Mouse (Mus musculus) mouse trophoblast stem cell (cell line): ENCODE results near the gene Aldoart1.

ENCODE experiments used
- in situ Hi-C, 2 experiments: fragments of 300-500 bp; cut with MseI, MboI; formaldehyde crosslinking; loops; 2 replicates in 1 of 2; 3 replicates in 1 of 2; pipeline ENCODE4 v1.15.1; 2025

Gene Aldoart1

DNA sequence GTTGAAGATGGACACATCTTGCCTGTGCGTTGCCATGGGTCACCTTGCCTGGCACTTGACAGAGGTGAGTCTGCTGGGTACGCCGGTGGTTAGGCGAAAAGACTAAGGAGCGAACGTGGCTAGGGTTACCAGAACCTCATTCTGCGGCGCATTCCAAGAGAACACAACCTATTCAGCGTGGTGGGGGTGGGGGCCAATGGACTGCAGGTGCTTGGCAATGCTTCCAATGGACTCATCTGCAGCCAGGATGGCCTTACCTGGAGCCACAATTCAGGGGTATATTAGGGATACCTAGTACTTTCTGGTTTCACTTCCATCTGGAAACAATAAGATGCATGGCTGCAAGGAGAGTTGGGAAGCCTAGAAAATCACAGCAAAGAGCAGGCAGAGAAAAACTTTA is at the start of gene Aldoart1:
TSS of gene Aldoart1 (minus strand) at position 101 of the 400 bp plus-strand sequence.
- in situ Hi-C loops = no loop called here

DNA sequence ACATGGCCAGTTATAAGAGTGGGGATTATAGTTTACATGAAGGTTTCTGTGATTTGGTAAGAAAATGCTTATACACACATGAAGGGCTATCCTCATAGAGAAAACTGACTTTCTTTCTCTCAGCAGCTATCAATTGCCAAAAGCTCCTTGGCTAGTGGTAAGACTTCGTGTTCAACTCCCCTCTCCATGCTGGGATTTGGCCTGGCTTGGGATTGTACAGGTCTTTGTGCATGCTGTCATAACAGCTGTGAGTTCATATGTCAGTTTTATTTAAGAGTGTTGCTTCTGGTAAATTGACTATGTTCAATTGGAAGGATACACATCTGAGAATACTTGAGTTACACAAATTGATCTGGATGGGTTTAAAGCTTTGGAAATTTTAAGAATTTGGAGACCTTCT is 49.1 kb upstream of the Aldoart1 start:
- in situ Hi-C loops = no loop called here

DNA sequence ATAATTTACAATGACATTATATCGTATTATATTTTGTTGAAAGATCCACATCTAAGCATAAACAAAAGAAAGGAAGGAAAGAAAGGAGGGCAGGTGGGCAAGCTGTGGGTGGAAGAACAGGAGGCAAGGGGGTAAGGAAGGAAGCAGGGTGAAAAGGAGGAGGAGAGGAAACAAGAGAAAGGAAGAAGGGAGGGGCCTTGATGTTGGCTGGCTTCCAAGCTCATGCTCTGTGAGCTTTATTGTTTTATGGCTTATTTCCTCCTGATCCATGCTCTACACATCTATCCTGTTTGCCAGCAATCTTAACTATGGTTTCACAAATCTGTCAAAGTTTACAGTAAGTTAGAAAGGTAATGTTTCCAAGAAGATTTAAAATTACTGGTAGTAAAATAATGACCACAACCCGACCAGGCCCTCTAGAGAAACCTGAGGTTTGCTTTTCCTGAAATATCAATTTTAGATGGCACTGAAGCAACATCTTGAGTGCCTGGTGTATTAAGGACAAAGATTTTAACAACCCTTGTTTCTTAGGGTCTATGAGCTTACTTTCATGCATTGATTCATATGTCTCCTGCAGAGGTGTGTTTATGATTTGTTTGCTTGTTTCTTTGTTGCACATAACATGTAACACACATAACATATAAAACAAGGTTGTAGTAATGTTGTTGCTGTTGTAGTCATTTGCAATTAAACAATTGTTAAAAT is 13.1 kb upstream of the Aldoart1 start:
- in situ Hi-C loops = no loop called here

DNA sequence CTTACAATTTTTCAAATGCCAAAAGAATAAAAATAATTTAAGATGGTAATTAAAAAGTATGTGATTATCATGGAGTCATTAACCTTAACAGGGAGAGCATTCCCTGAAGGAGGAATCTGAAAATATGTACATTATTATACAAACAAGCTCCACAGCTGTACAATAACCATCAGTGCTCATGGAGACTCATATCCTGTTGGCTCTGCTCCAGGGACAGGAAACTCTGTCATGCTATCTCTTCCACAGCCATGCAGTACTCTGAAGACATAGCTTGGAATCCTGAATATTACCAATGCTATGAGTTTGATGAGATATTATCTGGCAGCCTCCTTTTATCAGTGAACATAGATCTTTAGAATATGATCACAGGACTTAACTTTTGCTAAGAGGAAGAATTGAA is 8.2 kb downstream of the Aldoart1 start:
- in situ Hi-C loops = no loop called here

DNA sequence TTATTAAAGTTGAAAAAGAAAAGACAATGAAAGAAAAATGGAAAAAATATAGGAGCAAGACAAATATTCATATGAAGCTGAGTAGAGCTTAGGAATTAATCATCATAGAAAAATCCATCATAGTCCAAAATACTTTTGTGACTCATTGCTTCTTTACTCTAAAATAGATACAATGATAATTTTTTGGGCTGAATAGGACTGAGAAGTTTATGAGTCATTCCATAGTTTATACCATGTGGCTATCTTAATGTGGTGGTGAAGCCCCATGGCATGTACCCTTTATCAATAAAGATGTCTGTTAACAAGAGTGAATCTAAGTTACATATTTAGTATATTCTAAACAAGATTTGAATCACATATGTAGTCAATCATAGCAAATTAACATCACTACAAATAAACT is 9.4 kb downstream of the Aldoart1 start:
- in situ Hi-C loops = no loop called here

DNA sequence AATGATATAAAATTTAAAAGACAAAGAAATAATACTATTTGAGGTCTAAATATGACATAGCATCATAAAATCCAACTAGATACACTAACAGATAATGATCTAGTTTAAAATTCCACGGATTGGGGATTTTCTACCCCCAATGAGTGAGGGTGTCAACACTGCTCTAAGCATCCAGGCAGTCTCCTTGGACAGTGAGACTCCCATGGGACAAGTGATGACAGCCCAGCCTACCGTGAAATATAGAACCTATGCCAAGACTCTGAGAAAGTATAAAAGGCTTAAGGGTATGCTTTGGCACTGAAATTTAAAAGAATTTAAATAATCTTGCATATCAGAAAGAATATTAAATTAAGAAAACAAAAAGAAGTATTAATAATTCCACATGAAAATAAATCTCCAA is 16.0 kb downstream of the Aldoart1 start:
- in situ Hi-C loops = no loop called here

DNA sequence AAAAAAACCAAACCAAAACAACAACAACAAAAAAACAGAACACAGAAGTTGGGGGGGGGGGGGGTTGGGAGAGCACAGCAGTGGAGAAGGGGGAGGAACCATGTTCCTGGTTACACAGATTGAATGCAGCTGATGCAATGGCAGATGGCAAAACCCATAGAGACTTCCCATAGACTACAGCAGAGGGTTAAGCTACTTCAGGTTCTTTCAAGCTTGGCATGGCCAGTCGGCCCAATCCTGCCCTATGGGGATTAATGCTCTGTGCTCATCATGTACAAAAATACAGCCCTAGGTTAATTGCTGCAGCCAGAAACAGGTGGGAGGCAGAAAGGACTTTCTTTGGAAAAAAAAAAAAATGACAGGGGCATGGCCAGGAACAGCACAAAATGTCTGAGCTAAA is 17.0 kb downstream of the Aldoart1 start:
- in situ Hi-C loops = no loop called here

DNA sequence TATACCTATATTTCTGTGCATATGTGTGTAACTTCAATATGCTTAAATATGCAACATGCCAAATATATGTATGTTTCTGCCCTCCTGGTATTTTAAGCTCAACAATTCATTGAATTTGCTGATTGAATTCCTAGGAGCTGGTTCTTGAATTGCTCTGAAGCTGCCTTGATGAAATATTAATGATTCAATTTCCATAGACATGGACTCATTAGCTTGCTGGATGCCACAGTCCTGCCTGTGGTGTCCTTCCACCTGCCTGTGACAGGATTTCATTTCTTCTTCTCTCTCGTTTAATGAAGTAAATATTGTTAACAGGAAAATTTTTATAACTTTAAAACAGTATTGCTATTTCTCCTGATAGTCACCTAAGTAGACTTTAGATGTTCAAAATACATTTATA is 51.6 kb downstream of the Aldoart1 start:
- in situ Hi-C loops = no loop called here
